Mouse (Mus musculus) embryo, embryonic 11 days (tissue): Measurements from ENCODE around the gene Nenf.

Experiments
- DNase-seq: peaks from one replicate; pipeline ENCODE4 v3.0.0-alpha.2; 2015

The Nenf gene

DNA sequence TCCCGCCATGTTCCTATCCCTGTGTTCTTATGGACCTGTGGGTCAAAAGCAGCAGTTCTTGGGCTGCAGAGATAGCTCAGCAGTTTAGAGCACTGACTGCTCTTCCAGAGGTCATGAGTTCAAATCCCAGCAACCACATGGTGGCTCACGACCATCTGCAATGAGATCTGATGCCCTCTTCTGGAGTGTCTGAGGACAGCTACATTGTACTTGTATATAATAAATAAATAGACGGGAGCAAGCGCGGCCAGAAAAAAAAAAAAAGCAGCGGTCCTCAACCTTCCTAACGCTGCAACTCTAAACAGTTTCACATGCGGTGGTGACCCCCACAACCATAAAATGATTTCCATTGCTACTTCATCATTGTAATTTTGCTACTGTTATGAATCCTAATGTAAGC lies 1.2 kb downstream of the Nenf start:
- no peak for DNase-seq

DNA sequence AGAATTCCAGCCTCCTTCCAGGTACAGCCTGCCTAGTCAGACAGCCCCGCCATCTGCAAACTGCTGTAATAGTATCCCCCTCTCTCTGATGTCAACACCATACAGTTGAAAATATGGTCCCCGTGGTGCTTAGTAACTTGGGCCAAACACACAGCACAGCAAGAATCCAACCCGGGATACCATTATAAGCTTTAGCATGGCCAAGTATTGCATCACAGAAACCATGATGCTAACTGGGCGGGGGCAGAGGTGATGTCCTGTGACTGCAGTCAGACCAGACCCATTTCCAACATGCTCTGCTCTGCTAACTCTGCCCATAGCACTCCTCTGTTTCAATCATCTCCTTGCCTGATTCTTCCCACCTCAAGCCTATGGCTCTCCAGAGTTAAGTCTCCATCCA lies 4.1 kb downstream of the Nenf start:
- DNase-seq, result no peak

DNA sequence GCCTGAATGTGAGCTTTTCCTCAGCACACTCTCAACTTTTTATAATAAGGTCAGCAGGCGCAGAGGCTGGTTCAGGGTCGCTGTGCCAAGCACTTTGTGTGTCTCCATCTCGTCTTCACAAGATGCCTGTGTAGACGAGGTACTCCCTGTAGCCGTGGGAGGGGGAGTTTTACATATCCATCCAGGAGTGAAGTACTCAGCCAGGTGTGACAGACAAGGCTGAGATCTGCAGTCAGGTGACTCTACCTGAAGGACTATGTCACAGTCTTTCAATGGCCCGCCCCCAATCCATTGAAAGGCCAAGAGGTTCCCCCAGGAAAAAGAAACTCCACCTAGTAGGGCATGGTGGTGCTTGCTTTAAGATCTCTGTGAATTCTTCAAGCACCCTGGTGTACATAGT lies 4.8 kb downstream of the Nenf start:
- DNase-seq, result no peak

DNA sequence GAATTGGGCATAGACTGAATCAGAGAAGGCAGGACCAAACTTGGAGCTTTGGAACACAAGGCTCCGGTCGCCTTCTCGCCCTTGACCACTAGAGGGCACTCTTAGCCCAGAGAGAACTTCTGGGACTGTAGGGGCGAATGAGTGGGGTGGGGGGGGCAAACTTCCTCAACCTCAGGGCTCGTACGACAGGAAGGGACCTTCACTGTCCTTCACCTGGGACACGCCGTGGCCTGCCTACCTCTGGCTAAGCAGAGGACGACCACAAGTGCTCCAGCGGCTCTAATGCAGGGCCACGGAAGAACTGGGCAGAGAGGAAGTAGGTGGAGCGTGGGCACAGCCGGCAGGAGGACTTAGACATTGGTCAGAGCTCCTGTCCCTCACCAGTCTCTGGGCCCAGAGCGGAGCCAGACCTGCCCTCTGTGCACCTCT lies 5.5 kb downstream of the Nenf start:
- DNase-seq, result peak; percentile 89

DNA sequence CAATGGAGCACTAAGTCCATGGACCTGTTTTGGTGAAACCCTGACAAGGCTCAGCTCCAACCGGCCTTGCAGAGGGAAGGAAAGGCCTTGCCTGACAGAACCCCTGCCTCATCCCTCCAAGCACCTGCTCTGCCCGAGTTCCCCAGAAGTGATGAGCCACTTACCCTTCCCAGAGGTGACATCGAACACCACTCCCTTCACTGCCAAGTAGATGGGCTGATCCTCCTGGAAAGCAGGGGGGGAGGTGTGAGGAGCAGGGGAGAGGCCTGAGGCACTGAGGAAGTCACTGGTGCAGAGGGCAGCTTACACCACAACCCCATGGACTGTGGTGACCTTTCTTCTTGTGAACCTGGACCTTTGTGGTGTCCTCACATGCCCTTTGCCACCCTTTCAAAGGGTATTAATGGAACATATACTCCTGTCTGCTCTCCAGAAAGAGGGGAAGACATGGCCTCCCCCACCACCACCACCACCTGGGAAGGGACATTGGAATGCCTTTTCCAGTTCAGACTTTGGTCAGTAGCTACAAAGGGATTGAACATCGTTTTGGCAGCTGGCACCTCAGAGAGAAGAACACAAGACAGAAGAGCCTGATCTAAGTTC lies 6.6 kb downstream of the Nenf start:
- DNase-seq, result no peak

DNA sequence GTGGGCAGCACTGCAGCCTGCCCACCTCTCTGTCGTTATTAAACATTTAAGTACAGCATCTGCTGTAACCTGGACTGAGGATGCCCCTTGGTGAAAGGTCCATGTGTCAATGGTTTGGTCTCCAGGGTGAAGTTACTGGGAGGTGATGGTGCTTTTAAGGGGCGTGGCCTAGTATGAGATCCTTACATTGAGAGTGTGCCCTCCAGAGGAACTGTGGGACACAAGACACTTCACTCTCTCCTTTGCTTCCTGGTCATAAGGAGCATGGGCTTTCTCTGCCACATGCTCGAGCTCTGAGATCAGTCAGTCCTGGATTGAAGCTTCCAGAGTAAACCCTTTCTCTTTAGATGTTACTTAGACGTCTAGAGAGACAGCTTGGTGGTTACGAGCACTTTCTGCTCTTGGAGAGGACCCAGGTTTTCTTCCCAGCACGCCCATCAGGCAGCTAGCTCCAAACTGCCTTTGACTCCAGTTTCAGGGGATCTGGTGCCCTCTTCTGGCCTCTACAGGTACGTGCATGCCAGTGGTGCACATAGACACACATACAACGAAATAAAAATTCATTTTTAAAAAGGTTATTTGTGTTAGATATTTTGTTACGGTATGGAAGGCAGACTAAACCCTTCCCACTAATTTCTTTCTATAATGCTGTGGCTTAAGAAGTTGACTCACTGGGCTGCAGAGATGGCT lies 10.1 kb downstream of the Nenf start:
- no peak for DNase-seq

DNA sequence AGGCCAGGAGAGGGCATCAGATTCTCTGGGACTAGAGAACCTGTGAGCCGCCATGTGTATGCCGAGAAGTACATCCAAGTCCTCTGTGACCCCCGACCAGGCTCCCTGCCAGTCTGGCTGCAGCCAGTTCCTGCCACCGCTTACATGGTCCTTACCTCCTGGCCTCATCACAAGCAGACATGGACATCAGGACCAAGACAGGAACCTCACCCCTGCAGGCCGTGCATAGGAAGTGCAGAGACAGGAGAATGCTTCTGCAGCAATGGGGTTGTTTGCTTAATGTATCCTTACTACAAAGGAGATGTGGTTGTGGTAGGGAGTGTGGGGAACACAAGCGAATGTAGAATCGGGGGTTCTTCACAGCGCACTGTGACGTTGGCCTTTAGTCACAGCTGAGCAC lies 11.7 kb downstream of the Nenf start:
- no peak for DNase-seq

DNA sequence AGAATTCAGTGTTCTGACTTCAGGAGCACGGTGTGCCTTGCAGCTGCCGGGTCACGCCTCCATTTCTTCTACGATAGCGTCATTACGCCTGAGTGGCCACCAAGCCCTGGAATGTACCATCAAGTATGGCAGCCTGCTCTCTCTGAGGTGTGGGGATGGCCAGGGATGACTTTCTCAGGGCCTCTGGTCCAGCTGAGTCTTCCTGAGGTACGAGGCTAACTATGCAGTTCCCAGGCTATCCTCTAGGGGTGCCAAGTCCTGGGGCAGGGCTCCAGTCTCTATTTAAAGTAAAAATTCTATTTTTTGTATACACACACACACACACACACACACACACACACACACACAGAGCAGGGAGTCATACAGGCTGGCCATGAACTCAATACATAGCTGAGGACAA lies 12.4 kb downstream of the Nenf start:
- peak; percentile 57 for DNase-seq

DNA sequence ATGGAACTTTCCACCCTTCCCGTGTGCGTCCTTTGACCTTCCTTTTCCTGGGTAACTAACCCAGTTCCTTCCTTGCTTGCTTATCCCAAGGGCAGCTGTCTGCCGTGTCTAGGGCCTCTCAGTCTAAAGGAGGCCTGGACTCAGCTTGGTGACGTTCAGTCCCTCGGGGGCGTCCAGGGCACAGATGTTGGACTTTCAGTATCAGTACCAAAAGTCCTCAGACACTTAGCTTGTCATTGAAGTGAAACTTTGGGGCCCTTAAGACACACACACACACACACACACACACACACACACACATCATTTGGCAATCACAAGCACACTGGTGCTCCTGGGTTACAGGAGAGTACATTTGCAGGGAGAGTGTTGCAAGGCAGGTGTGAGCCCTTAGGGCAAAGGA lies 13.8 kb downstream of the Nenf start:
- DNase-seq, result no peak

DNA sequence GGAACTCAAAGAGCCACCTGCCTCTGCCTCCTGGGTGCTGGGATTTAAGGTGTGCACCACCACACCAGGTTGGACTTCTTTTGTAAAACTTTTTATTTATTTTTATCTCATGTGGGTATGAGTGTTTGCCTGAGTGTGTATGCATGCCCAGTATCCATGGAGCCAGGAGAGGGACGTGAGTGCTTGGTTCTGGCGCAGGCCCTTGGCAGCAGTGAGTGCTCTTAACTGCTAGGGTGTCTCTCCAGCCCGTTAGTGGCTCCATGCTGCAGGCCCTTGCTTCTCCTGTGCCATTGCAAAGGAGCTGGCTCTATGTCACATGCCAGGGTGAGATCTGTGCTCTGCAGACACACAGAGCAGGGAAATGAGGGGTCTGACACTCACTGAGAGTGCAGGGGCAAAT lies 14.3 kb downstream of the Nenf start:
- DNase-seq, result no peak

DNA sequence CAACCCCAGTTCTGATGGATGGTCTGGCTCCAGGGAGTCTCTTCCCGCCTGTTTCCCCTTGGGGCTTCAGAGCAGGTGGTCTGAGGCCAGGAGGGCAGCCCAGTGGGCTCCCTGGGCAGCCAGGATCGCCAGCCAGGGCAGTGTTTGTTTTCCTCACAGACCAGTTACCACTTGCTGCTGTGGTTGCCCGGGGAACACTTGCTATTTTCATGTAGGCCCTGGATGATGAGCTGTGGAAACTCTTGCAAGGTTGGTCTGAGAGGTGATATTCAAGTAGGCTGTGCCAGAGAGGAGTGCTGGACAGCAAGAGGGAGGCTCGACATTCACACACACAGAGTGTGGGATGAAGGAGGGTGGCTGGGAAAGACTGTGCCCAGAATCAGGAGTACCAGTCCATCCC lies 16.1 kb downstream of the Nenf start:
- DNase-seq, result no peak

DNA sequence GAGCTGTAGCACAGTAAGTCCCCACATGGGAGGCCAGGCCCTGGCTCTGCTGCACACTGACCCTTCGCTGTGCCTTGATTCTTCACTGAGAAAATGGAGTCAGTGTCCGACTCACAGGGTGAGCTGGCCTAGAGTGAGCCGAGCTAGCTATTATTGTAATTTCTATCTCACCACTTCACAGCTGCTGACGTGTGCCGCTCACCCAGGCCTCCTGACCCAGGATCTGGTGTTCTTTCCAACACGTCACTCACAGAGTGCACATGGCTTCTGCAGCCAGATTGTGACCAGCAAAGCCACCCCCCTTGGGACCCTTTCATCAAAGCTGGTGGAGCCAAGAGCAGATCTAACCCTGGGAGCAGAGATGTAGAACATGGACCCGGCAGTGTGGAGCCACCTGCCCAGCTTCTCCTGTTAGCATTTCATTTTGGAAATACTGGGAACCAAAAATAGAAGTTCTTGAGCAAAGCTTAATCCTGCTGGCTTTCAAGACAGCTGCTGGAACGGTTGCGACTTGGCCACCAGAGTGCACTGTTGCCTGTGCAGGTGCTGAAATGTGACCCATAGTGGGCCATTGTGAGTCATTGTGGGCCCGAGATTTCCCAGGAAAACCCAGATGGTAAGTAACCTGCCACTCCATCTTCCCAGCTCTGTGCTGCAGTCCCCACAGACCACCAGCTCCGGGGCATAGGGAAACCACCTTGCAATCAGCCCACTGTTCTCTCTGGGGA lies 18.6 kb downstream of the Nenf start:
- peak; percentile 61 for DNase-seq

DNA sequence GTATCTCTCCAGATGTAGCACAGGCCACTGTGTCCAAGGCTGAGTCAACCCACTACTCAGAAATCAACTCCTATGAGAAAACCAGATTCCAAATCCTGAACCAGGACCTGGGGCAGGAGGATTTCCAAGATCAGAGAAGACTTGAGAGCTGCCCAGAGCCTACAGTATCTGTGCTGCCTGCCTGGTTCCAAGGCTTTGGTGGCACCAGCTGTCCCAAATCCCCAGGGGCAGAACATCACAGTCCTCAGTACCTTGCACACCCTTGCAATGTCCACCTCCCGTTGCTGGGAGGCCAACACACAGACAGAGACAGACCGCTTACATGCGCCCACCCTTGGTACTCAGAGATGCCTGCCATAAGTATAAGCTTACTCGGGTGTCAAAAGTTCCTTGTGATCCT lies 19.7 kb downstream of the Nenf start:
- no peak for DNase-seq

DNA sequence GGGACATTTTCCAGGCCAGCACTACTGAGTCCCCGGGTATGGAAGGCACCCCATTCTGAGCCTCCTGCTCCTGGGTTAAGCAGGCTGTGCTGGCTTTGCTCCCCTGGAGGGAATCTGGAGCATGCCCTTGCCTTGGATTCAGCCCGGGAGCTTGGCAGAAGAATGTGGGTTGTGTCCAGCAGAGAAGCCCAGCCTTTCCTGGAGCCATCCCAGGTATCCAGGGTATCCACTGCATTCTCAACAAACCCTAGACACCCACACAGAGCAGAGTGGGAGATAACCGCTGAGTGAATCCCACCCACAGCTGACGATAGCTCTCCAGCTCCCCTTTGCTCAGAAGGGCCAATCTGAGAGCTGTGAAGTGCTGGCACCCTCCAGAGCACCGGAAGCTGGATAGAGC lies 21.5 kb downstream of the Nenf start:
- DNase-seq, result no peak

DNA sequence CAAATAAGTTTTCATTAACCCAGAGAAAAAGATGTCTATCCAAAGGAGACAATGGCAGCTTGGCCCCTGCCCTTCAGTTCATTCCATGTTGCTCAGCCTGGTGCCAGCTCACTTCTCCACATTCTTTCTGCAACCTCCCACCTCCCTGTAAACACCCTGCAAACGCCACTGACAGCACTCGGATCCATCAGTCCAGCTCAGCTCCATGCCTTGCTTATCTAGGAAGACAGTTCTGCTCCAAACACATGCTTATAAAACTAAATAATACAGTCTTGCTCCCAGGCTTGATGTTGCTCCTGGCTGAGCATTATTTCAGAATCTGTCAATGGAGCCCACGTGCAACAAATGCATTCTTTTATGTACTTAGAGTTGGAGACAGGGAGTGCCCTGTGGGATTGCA lies 22.2 kb downstream of the Nenf start:
- no peak for DNase-seq

DNA sequence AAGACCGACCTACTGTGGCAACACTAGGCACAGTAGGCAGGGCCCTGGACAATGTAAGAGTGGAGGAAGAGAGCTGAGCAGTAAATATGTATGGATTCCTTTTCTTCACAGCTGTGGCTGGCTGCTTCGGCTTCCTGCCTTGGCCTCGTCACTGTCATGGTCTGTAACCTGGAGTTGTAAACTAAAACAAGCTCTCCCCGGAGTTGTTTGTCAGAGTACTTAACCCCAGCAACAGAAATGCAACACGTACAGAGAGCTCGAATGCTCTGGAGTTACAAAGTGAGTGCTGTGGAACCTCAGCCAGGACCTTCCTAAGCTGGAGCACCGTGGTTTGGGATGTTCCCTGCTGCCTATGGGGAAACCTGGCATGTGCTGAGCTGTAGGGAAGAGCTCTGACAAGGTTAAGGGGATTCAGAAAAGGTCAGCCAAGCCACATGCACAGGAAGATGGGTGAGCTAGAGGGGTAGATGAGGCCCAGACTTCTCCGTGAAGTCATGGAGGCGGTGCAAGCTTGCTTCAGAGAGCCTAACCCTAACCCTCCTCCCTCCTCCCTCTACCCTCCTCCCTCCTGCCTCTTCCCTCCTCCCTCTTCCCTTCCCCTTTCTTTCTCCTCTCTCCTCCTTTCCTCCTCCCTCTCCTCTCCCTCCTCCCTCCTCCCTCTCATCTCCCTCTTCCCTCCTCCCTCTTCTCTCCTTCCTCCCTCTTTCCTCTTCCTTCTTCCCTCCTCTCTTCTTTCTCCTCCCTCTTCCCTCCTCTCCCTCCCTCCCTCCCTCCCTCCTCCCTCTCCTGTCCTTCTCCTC lies 23.8 kb downstream of the Nenf start:
- DNase-seq, result no peak

DNA sequence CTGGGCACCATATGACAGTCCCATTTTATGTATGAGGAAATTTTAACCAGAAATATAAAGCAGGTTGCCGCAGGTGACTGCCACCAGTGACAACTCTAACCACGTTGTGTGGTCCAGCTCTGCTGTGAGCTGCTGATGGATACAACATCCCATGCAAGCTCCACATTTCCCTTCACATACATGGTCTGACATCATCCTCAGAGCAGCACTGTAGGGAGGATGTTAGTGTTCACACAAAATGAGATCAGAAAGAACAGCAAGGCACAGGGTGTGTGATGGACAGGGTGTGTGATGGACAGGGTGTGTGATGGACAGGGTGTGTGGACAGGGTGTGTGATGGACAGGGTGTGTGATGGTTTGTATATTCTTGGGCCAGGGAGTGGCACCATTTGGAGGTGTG lies 24.9 kb downstream of the Nenf start:
- DNase-seq, result no peak

DNA sequence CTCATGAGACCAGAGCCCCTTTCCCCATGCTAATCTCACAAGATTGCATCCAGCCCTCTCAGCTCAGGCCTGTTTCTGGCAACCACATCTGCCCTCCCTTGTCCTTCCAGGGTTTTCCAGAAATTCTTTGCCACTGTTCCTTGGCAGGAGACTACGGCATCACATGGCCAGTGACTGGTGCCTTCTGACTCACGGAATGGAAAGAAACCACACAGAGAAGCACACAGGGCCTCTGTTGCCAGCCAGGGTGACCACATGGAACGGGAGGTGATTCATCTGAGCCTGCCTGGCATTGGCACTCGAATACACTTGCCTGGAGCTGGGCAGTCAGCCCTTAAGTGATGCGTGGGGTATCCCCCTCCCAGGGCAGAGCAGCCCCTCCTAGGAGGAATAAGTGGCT lies 25.6 kb downstream of the Nenf start:
- DNase-seq, result no peak

DNA sequence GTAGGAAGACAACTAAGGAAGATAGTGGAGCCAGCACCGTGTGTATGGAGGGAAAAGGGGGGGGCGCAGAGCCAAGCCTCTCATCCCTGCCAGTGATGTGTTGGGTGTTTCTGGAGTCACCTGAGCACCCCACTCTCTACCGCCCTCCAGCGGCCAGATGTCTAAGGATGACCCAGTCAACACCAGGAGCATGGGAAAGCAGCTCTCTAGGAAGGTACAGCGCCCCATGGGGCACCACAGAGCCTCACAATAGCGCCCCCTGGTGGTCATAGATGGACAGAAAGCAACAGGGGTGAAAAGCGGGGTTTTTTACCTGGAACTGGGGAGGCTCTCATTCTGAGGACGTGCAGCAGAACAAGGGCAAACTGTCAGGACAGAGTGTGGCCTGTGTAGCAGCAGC lies 29.2 kb downstream of the Nenf start:
- DNase-seq, result peak; percentile 56

DNA sequence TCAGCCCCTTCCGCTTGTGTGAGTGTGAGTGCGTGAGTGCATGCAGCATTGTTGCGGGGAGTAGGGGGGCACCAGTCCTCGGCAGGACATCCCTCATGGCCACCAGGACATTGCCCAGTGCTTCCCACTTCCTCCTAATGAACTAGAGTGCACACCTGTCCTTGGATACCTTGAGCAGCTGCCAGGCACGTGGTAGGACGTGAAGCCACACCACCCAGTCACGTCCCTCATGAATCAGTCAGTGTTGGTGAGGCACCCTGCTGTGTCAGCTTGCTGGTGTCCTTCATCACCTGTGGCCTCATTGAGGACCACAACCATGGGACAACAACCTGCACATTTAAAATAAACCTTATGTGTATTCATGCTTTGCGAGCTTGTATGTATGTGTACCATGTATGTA lies 33.5 kb downstream of the Nenf start:
- no peak for DNase-seq

DNA sequence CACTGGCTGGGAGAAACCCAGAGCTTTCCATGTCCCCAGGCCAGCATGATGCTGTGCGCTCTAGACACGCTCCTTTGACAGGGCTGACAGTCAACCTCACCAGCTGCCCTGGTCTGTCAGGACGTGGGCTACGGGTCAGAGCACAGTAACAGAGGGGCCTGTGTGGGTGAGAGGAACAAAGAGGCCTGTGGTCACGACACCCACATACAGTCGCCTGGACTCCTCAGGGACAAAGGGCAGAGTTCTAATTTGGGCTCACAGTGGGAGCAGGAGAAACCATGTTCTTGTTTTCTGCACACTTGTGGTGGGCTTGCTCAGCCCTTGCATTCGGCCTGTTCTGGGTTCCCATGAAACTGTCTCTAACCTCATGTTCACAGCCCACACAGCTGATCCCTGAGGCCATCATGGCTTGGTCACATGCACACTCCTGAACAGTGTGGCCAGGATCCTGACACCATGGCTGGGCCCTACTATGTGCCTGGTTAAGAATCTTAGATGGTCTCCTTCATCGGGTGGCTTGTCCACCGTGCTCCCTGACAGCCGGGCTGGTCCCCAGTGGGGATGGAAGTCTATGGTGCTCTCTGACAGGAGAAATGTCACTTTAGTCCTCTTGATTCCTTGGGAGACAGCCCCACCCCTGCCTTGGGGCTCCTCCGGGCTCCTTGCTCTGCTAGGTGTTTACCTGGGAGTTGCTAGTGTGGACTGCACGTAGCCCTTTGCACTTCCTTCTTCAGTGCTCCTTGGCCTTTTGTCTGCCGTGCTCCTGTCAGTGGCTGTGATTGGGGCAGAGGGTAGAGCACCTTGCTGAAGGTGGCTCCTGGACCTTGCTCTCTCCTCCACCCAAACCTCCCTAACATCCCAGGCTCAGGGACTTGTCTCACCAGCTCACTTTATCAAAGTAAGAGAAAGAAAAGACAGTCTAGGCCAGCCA lies 34.6 kb downstream of the Nenf start:
- no peak for DNase-seq

DNA sequence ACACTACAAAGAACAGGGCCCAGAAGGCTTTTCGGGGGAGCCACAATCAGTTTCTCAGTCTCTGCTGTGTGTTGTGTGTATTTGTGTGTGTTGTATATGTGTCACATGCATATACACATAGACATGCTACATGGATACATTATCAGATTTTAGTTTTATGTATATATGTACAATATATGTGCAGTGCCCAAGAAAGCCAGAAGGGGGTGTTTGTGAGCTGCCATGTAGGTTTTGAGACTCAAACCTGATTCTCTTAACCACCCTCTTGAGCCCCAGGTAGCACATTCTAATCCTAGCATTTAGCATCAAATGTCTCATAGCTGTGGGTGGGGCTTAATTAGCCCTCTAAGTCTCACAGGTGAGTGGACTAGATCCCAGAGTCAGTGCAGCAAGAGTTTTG lies 35.7 kb downstream of the Nenf start:
- no peak for DNase-seq

DNA sequence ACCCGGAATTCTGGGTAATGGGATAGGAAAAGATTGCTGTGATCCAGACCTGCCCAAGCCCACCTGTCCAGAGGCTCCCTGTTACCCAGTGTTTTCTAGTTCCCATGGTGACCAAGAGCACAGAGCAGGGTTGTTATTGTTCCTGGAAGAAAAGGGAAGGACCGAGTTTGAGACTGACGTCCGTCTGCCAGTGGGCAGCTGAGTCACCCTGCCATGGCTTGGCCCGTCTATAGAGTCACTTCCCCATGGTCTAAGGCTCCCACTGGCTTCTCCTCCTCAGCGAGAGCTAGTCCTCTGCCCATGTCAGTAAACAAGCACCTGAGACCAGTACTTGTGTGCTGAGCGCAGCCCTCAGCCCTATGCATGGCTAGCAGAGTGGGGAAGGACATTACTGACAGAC lies 36.8 kb downstream of the Nenf start:
- DNase-seq, result no peak
